Mouse (Mus musculus) mesoderm, embryonic 11.5 days (tissue): ENCODE data around the gene Kcnj10.

Experiments
- DNase-seq: peaks from one replicate; pipeline ENCODE4 v3.0.0-alpha.2; 2012; ENCODE audit warnings: low read depth, low spot score

Kcnj10 gene

DNA sequence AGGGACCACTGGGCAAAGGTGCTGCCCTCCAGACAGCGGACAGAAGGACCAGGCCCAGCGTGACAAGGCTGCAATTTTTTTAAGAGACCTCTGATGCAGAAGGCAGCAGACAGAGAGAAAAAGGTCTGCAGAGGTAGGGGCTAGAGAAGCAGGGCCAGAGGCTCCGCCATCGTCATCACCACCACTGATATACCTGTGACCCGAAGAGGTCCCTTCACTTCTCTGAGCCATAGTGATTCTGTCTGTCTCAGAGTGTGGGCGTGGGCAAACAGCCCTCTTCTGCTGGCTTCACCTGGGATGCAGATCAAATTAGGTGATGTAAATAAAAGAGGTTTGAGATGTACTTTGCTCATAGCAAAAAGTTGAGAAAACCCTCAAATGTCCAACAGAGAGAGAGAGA lies 11.4 kb upstream of the Kcnj10 start:
- DNase-seq, result no peak

DNA sequence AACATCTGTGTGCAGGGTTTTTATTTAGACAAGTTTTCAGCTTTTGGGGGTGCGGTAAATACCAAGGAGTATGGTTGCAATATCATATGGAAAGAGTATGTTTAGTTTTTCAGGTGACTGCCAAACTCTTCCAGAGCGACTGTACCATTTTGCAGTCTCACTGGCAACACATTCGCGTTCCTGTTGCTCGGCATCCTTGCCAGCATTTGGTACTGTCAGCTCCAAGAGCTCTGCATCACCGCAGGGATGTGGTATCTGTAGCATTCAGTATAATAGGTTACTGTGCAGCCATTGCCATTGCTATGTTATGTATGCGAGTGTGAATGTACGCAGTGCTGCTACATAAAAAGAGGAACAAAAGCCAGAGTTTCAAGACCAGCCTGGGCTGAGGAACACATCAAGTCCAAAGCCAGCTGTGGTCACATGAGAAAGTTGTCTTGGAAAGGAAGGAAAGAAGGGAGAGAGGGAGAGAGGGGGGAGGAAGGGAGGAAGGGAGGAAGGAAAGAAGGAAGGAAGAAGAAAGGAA lies 9.5 kb upstream of the Kcnj10 start:
- DNase-seq, result no peak

DNA sequence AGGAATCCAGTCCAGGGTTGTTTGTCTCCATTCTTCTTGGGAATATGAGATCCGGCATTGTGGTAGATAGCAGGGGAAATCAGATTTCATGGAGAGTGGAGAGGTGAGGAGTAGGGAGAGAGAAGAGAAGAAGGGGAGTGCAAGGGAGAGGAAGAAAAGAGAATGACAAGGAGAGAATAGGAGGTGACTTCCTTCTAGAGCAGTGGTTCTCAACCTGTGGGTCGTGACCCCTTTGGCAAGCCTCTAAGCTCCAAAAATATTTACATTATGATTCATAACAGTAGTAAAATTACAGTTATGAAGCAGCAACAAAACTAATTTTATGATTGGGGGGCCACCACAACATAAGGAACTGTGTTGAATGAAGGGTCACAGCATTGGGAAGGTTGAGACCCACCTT lies 8.1 kb upstream of the Kcnj10 start:
- no peak for DNase-seq

DNA sequence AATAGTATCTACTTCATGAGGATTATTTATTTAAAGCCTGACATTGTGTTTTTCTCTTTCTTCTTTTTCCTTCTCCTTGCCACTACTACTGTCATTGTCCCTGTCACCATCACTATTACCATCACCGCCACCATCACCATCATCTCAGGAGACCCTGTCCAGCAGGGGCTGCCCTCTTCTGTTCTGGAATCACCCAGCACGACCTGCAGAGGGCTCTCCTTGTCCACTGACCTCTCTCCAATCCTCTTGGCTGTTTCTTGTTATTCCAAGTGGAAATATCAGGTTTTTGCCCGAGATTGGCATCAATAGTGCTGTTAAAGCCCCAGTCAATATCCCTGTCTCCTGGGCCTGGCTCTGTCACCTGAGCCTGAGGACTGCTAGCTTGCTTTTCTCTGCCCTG lies 7.5 kb upstream of the Kcnj10 start:
- DNase-seq, result no peak

DNA sequence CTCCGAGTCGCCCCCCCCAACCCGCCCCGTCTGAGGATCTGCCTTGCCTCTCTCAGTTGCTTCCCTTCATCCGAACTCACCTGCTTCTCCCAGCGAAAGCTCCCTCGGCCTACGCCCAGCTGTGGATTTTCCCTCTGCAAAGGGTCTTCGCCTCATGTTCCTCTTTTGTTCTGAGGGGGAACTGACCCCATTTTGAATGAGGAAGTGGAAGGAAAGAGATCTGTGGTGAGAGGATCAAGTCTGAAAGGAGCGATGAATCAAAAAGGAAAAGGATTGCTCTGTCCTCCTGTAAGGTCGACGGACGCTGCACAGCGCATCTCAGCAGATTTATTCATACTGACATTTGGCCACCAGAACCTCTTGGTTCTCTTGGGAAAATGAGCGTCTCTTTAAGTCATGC lies 5.2 kb upstream of the Kcnj10 start:
- no peak for DNase-seq

DNA sequence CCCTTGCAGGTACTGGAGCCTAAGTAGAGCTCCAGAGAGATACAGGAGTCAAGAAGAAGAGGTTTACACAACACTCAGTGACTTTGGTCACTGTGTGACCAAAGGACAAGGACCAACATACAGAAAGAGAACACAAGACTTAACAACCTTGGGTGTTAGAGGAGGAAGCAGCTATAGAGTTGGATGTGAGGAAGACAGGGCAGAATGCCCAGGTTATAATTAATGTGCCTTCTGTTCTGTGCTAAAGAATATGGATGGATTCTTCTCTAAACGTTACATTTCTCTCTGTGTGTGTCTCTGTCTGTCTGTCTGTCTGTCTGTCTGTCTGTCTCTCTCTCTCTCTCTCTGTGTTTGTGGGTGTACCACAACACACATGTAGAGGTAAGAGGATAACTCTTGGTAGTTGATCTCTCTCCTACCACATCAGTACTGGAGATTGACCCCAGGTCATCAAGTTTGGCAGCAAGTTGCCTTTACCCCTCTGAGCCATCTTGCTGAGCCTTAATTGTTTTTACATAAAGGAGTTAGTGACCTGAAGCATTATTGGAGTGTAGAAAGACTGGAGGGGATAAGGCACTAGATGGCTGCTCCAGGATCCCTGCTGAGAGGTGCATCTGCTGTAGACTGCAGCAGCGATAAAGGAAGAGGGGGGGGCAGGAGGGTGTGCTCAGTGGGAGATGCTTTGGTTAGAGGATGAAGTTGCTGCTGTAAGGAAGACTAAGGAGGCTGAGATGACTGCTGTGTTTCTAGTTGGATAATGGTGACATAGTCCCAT lies 3.4 kb upstream of the Kcnj10 start:
- DNase-seq, result no peak

DNA sequence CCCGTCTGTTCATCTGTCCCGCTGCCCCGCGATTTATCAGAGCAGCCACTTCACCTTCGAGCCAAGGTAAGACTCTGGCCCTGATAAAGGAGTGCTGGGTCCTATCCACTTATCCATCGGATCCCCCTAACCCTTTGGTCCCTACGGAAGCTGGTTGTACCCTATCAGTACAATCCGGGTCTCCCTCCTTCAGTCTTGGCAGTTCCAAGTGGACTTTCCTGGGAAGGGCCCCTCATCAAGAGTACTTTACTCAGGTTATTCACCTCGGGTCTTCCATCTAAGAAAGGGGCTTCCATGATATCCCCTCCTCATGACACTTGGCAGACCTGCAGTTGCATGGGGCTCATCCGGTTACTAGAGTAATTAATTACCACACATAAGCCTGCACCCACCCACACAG lies 376 bp downstream of the Kcnj10 start:
- no peak for DNase-seq

DNA sequence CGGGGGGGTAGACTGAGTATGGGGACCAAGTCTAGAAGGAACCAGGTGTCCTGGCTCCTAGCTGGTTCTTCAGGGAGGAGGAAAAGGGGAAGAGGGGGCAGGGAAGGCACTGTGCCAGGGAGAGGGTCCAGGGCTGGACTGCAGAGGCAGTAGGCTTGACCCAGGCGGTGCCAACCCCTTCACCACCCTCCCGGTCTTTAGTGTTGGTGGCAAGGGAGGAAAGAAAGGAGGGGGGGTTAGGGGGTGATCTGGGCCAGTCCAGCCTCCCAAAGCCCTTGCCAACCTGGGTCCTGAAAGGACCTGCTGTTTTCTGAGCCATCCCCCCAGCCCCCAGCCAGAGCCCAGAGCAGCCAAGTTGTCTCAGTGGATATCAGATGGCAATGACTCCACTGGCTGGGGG lies 1.7 kb downstream of the Kcnj10 start:
- DNase-seq, result no peak

DNA sequence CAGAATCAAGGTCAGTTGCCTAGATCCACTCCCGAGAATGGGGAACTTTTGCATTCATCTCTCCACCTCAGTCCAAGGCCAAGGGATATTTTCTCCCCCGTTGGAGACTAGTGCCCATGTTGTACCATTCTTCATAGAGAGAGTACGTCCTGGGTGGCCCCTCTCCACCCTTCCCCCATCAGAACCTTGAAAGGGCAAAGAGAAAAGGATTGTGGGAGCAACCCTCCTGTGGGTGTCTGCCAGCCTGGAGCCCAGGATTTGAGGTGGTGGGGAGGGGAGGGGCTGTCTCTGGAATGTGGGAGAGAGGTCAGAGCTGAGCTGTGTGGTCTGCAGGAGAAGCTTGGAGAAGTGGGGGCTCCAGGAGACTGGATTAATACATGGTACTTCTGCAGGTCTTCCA lies 2.9 kb downstream of the Kcnj10 start:
- DNase-seq, result no peak

DNA sequence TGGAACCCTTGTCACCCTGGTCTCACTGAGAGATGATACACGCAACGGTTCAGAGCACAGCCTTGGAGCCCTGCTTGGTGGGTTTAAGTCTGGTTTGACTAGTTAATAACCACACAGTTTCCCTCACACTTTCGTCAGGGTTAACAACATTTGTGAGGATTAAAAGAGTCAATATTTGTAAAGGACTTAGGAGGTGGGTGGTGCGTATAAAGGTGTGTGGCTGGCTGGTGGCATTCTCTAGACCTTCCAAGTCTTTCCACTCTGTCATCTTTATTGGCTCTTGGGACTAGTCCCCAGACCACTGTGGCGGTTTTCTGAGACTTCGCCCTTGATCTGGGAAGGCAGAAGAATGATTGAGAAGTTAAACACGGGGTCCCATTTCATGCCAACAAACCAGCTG lies 3.8 kb downstream of the Kcnj10 start:
- no peak for DNase-seq

DNA sequence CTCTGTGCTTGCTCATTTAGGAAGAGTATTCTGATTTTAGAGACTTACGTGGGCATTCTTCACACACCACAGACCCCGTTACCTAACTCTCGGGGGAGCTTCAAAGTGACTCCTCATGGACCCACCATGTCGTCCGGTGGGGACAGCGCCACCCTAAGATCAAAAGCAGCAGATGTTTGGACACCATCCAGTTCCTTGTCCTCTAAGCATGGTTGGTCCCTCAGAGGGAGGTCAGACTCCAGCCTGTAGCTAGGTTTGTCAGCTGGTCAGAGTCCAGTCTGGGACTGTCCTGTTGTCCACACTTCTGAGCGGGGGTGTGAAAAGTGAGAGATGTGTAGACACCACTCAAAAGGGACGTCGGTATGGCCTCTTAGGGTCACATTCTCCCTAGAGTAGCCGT lies 5.7 kb downstream of the Kcnj10 start:
- no peak for DNase-seq

DNA sequence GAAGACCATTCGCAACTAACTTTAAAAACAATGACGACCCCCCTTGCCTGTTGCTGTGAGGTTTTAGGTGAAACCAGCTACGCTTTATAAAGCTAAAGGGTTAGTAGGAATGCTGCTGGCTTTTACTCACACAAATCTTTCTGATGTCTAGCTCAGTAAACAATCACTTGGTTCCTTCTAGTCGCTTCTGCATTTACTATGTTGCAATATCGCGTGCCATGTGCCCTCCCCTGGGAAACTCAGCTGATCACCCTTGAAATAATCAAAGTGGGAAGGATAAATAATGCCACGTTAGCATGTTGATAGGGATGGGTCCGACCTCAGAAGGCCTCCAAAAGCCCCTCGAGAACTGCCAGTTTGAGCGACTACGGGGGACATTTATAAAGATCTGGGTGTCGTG lies 6.4 kb downstream of the Kcnj10 start:
- DNase-seq, result no peak

DNA sequence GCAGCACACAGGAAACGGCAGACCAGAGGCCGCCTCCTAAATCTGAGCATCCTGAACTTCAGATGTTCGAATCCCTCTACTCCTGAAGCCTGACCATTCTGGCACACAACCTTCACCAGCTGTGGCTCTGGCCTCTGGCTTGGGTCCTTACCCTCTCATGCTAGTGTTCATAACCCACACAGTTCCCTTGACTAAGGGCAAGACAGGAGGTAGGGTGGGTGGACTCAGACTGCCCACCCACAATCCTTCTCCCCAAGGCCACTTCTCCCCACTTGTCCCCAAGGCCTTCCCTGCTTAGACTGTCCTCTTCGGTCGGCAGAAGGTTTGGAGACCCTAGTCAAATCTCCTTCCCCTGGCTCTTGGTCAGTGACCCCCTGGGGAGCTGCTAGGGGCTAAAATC lies 8.5 kb downstream of the Kcnj10 start:
- DNase-seq, result no peak

DNA sequence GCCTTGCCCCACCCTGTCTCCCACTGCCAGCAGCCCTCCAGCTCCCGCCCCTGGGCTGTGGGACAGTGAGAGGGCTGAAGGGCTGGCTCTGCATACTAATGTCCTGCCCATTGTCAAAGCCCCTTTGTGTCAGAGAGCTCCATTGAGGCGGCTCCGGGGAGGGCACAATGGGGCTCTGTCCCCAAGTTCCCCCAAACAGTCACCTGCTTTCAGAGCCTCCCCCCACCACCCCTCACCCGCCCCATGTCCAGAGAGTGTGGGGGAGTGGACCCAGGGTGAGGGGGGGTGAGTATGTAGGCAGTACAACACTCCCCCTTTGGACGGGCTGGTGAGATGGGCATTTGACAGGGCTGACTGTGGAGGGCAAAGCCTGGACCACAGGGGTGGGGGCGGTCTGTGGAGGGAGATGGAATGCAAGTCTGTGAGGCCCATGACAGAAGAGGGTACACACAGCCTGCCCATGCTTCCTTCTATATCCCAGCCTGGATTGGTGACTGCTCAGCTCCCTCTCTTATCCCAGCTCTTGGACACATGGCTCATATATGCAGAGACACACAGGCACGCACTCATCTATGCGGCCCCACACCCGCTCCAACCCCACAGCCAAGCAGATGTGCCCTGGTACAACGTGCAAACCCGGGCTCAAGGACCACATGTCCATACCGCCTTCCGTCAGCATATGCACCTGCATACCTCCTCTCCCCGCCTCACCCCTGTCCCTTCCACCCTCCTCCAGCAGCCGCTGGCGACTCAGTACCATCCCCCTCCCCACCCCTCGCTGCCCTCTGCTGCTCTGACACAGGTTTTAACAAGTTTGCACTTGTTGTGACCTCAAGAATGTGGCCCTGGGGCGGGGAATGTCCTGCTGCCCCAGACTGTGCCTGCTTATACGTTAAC lies 9.2 kb downstream of the Kcnj10 start:
- peak; percentile 85 for DNase-seq

DNA sequence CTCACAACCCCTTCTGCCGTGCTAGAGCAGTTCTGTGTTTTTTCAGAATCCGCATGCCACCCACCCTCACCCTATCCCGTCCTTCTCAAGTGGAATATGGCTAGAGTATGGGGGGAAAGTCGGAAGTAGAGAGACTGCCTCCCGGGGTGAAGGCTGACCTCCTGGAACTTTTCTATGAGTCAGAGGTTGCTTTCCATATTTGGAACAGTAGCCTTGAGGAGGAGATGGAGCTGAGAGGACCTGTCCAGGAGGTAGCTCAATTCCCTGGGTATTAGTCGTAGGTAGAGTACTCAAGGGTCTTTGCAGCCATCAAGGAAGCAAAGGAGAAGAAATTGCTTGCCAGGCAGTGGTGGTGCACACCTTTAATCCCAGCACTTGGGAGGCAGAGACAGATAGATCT lies 11.0 kb downstream of the Kcnj10 start:
- no peak for DNase-seq

DNA sequence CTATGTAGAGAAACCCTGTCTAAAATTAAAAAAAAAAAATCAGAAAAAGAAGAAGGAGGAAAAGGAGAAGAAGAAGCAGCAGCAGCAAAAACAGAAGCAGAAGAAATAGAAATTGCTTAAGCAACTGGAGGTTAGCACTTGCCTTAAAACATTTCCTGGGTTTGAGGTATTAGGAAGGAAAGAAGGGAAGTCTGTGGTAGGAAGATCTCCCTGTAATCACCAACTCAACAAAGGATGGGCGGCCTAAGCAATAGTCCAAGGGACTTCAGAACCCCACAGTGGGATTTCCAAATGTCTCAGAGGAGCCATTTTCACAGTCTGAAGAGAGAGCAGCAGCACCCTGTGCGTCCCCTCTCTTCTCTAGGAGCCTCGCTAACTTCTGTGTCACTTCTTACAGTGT lies 11.4 kb downstream of the Kcnj10 start:
- no peak for DNase-seq

DNA sequence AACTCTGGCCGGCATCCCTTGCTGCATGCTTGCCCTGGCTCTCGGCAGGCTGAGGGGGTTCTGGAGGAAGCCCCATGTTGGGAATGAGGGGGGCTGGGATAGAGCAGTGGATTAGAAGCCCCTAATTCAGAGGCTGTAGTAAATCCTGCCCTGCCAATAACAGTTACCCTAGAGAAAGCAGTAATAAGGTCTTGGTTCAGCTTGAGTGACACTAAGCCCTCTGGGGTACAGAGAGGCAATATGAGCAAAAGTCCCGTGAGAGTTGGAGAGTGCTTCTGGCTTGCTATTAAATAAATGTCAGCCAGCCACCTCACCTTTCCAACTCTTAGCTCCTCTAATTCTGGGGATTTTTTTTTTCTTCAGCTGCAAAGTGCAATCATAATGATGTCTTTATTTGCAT lies 14.3 kb downstream of the Kcnj10 start:
- no peak for DNase-seq

DNA sequence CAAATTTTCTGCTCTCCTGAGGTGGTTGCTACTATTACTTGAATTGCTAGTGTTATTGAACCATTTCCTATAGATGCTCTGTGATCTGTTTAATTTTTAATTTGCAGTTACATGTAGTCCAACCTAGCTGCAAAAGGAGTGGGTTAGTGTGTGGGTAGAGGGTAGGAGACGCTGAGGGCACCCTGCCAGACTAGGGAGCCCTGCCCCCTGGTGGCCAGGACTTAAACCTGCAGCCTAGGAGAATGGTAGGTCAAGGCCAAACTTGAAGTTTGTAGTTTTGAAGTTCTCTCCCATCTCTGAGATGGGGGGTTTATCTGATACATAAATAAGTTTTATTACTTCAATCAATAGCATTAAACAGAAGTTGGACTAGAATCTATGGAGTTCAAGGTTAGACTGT lies 16.5 kb downstream of the Kcnj10 start:
- DNase-seq, result peak; percentile 59

DNA sequence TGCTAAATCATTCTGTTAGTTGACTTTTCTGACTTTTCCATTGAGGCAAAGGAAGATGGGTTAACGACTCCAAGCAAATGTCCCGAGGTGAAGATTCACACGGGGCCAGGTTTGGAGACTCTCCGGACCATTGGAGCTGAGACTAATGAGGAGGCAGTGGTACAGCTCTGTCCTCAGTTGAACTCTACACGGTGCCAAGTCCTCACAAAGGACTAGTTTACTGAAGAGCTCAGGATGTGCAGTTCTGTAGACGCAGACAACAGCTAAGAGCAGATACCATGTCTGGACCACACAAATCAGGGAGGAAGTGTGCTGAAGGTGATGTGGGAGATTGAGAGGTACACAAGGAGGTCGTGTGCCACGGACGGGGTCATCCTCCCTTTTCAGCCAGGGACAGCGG lies 17.3 kb downstream of the Kcnj10 start:
- no peak for DNase-seq

DNA sequence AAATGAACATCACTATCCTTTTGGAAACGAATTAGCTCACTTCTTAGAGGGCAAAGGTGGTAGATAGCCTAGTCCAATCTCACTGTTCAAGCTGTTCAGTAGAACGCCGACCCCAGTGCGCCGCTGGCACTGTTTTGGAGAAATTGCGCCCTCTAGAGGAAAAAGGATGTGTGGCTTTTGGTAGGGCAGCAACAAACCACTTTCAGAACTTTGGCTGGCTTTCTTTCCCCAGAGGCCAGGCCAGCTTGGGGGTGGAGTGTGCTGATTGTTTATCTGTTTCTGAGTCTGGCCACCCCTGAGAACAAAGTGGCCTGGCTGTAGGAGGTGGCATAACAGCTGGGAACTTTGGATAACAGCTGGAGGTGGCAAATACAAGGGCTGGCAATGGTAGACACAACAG lies 23.7 kb downstream of the Kcnj10 start:
- peak; percentile 66 for DNase-seq

DNA sequence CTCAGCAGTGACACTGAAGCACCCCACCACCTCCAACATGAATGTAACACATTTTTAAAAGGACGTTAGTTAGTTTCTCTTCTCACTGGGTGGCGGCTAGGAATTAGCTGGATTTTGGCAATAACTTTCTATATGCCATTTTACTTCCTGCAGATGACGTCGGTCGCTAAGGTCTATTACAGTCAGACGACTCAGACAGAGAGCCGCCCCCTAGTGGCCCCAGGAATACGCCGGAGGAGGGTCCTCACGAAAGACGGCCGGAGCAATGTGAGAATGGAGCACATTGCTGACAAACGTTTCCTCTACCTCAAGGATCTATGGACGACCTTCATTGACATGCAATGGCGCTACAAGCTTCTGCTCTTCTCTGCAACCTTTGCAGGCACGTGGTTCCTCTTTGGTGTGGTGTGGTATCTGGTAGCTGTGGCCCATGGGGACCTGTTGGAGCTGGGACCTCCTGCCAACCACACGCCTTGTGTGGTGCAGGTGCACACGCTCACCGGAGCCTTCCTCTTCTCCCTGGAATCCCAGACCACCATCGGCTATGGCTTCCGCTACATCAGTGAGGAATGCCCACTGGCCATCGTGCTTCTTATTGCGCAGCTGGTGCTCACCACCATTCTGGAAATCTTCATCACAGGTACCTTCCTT lies 27.9 kb downstream of the Kcnj10 start:
- peak; percentile 69 for DNase-seq

DNA sequence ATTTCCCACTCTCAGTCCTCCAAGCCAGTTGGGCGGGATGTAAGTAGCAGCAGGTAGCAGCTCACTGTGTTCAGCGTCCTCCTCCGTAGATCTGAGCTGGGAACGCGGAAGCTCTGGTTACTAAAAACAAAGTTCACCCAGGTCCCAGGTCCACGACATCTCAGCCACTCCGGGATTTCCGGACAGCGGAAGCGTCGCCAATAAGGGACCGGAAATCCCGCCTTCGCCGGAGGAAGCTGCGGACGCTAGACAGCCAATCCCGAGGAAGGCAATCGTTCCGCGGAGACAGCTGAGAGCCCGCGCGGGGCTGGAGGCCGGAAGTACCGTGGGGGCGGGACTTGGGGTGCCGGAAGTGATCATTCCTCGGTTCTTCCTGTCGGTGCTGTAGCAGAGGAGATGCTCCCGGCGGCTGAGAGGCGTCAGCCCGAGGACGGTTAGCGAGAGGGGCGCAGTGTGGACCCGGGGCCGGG lies 35.2 kb downstream of the Kcnj10 start, which contains the start of gene Pigm:
Gene Pigm, plus strand, starts transcription at position 349 of the 470 bp plus-strand sequence.
- peak; percentile 99 for DNase-seq
